Comparison of ENCODE assay signal across 22 mouse cellular contexts in the genomic region with DNA sequence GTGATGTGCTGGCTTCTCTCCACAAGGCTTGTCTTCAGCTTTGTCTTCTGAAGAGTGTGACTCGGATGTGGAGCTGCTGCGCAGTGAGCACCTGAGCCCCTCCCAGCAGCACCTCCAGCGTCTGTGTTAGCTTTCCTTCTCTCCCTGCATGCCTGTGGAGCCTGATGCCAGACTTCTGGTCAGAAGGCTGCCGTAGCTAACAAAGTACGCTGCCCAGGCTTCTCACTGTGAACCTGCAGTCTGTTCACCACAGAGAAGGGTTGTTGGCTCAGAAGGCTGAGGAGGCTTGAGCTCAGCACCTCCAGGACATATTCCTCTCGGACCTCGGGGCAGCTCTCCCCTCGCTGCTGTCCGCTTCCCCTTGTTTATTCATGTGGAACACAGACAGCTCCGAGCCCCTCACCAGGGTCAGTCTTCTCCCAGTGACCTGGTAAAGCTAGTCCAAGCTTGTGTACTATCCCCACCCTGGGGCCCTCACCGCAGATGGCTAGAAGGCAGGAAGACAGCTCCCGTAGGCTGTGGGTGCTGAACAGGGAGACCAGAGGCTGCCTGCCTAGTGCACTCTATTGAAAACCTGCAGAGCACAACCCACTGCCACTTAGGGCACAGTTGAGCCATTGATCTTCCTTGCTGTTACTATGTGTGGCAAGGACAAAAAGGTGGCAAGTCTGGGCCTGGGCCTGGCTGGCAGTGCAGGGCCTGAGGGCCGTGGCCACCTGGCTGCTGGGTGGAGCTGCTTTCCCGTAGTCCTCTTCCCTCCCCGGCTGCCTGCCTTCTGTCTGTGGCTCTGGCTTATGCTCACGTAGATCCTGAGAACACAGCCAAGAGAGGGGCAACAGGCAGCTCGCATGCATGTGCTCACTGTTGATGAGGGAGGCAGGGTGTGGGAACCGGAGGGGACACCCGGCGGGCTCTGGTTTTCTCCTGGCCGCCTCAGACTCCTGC. TPM values are rescaled to one million over a fixed set of nuclear protein-coding genes. Genes with fewer than 3 reads are reported as not detected.
DNase-seq lines count a peak whose midpoint lies in the region; ATAC-seq lines count a peak whose summit lies in the region.
"Had no signal": no experiment of that assay in that cellular context is flagged by ENCODE, and none has a peak within 500 bp of the region (broad histone marks: within the 10 kb centered on the region; RNA-seq: fewer than 3 reads in every experiment).

No protein-coding gene starts in this region.

- DNase-seq in cerebellum, adult 11-12 months = peak; percentile 78
- no peak for DNase-seq in cerebellum, postnatal 4 days (ENCODE audit: low spot score in 2 of 2)
- DNase-seq in layer of hippocampus, postnatal 10 days (ENCODE audit: low spot score in 2 of 2) = peak; percentile 42 to 46
- no peak for DNase-seq in layer of hippocampus, adult 11-12 months (ENCODE audit: low spot score)
- DNase-seq in cerebellum, adult 8-10 months = peak; percentile 65
- peak; percentile 44 for DNase-seq in gonadal fat pad, adult 2 months (ENCODE audit: low read depth)
- DNase-seq in adrenal gland, adult 8-10 months = no peak
- DNase-seq: adrenal gland, adult 2 months; gastrocnemius, postnatal 25 days; heart, postnatal 36 days; kidney, postnatal 4 days; retina, postnatal 1 day; right cerebral cortex, postnatal 4 days had no signal

- 94% methylated on average over 21 of the region's 21 CpGs for WGBS in midbrain, embryonic 15.5 days

- no peak for ATAC-seq in midbrain, embryonic 15.5 days (replicated peaks)
- ATAC-seq: hindbrain, embryonic 16.5 days had no signal

- H3K4me3 ChIP-seq in midbrain, embryonic 15.5 days = no peak overlapping the region
- H3K4me3 ChIP-seq: embryonic facial prominence, embryonic 15.5 days; heart, embryonic 12.5 days; limb, embryonic 13.5 days; lung, embryonic 15.5 days; midbrain, embryonic 12.5 days; myocyte had no signal

- no peak overlapping the region for H3K9ac ChIP-seq in midbrain, embryonic 15.5 days
- H3K9ac ChIP-seq: embryonic facial prominence, embryonic 15.5 days; heart, embryonic 12.5 days; limb, embryonic 13.5 days; lung, embryonic 15.5 days; midbrain, embryonic 12.5 days had no signal

- no peak overlapping the region for H3K4me2 ChIP-seq in midbrain, embryonic 15.5 days
- H3K4me2 ChIP-seq: embryonic facial prominence, embryonic 15.5 days; heart, embryonic 12.5 days; limb, embryonic 13.5 days; lung, embryonic 15.5 days; midbrain, embryonic 12.5 days had no signal

- no peaks in the 10 kb centered on the region for H3K9me3 ChIP-seq in midbrain, embryonic 15.5 days
- H3K9me3 ChIP-seq: embryonic facial prominence, embryonic 15.5 days; heart, embryonic 12.5 days; limb, embryonic 13.5 days; lung, embryonic 15.5 days; midbrain, embryonic 12.5 days had no signal

- H3K27ac ChIP-seq in midbrain, embryonic 15.5 days = no peak overlapping the region
- H3K27ac ChIP-seq: embryonic facial prominence, embryonic 15.5 days; limb, embryonic 13.5 days; lung, embryonic 15.5 days; macrophage; midbrain, embryonic 12.5 days had no signal

- peaks cover 12% of the 10 kb centered on the region for H3K36me3 ChIP-seq in midbrain, embryonic 15.5 days (replicated peaks)

- no peaks in the 10 kb centered on the region for H3K27me3 ChIP-seq in midbrain, embryonic 15.5 days (replicated peaks)
- H3K27me3 ChIP-seq: embryonic facial prominence, embryonic 15.5 days; heart, embryonic 12.5 days; limb, embryonic 13.5 days; lung, embryonic 15.5 days; midbrain, embryonic 12.5 days had no signal

- H3K4me1 ChIP-seq in midbrain, embryonic 15.5 days = no peaks in the 10 kb centered on the region
- H3K4me1 ChIP-seq: limb, embryonic 13.5 days; lung, embryonic 15.5 days; midbrain, embryonic 12.5 days had no signal

RNA-seq across cellular contexts. Expression of gene Slc9a8, which starts 28.1 kb away (rescaled TPM):
- 10 to 100 TPM; 33.6 to 35.0 TPM for total RNA-seq in layer of hippocampus, postnatal 10 days (2021)
- 39.1 and 44.4 TPM in 2 replicates for polyA plus RNA-seq in gonadal fat pad, adult 2 months (2012; rRNA removed)
- 20.2 and 23.2 TPM in 2 replicates for polyA plus RNA-seq in midbrain, embryonic 15.5 days (2015; fragmentation: Nextera tagmentation; extraction: Ambion mirVana)
- total RNA-seq in adrenal gland, adult 8-10 months (2022) = 10 to 100 TPM; 39.8 to 87.3 (median 53.6) TPM

RNA-seq across cellular contexts. Expression of gene Rnf114, which starts 42.8 kb away (rescaled TPM):
- 10 to 100 TPM; 31.1 to 34.1 TPM for total RNA-seq in layer of hippocampus, postnatal 10 days (2021)
- 114 and 124 TPM in 2 replicates for polyA plus RNA-seq in gonadal fat pad, adult 2 months (2012; rRNA removed)
- polyA plus RNA-seq in midbrain, embryonic 15.5 days (2015; fragmentation: Nextera tagmentation; extraction: Ambion mirVana) = 131 and 140 TPM in 2 replicates
- 100 to 1,000 TPM in 2 of 4 experiments, 10 to 100 TPM in 2; 74.5 to 110 (median 100) TPM for total RNA-seq in adrenal gland, adult 8-10 months (2022)

RNA-seq across cellular contexts. Expression of gene Spata2, which starts 43.1 kb away (rescaled TPM):
- 10 to 100 TPM; 64.6 to 65.1 TPM for total RNA-seq in layer of hippocampus, postnatal 10 days (2021)
- polyA plus RNA-seq in gonadal fat pad, adult 2 months (2012; rRNA removed) = 22.7 and 23.7 TPM in 2 replicates
- polyA plus RNA-seq in midbrain, embryonic 15.5 days (2015; fragmentation: Nextera tagmentation; extraction: Ambion mirVana) = 34.3 and 34.7 TPM in 2 replicates
- 10 to 100 TPM; 34.8 to 49.8 (median 38.9) TPM for total RNA-seq in adrenal gland, adult 8-10 months (2022)

Comparison
In these comparisons a context has a peak if more than half of its experiments do, and no peak if none do; other contexts are left out.
1. DNase-seq: peak in cerebellum, adult 11-12 months (single experiment), layer of hippocampus, postnatal 10 days (2 of 2), cerebellum, adult 8-10 months (single experiment) and gonadal fat pad, adult 2 months (single experiment); none in cerebellum, postnatal 4 days (0 of 2), layer of hippocampus, adult 11-12 months (single experiment) and adrenal gland, adult 8-10 months (single experiment).